Mouse (Mus musculus): ENCODE results near the gene Stk25. TPM values are rescaled to one million over a fixed set of nuclear protein-coding genes. Genes with fewer than 3 reads are reported as not detected.

Stk25 gene
- polyA plus RNA-seq, 1 experiment from 2014 or later = 148 TPM

GRCm38 (mm10) chr1:93581545-93581944 is 76.9 kb downstream of the Stk25 start:
- Histone ChIP-seq H3K27me3 (replicated peaks; ENCODE audit: insufficient read depth, low read length) (no peaks in the 10 kb centered on the region), H3K9me3 (ENCODE audit: low read length) (no peaks in the 10 kb centered on the region), H3K27ac (ENCODE audit: low read length) (no peak overlapping the region), H3K4me1 (ENCODE audit: insufficient read depth, low read depth, low read length) (no peaks in the 10 kb centered on the region), H3K9ac (replicated peaks; ENCODE audit: low read depth) (no peak overlapping the region), H3K36me3 (ENCODE audit: insufficient read depth, low read length) (no peaks in the 10 kb centered on the region), H3K4me2 (replicated peaks; ENCODE audit: low read depth, low read length) (no peak overlapping the region), H3K4me3 (ENCODE audit: low read depth, low read length) (no peak overlapping the region)
- ATAC-seq = no peak
- no peak for DNase-seq (ENCODE audit: low spot score)
- WGBS = 94% methylated on average over 7 of the region's 7 CpGs
- TF ChIP-seq CTCF (IDR thresholded peaks at IDR 0.05) = no peak
- TF ChIP-seq EP300 (IDR thresholded peaks at IDR 0.05) = no peak

GRCm38 (mm10) chr1:93577861-93578260 is 80.6 kb downstream of the Stk25 start:
- Histone ChIP-seq H3K36me3 (ENCODE audit: insufficient read depth, low read length) (no peaks in the 10 kb centered on the region), H3K4me2 (replicated peaks; ENCODE audit: low read depth, low read length) (no peak overlapping the region), H3K27me3 (replicated peaks; ENCODE audit: insufficient read depth, low read length) (no peaks in the 10 kb centered on the region), H3K9ac (replicated peaks; ENCODE audit: low read depth) (no peak overlapping the region), H3K27ac (ENCODE audit: low read length) (no peak overlapping the region), H3K4me3 (ENCODE audit: low read depth, low read length) (no peak overlapping the region), H3K4me1 (ENCODE audit: insufficient read depth, low read depth, low read length) (no peaks in the 10 kb centered on the region), H3K9me3 (ENCODE audit: low read length) (no peaks in the 10 kb centered on the region)
- TF ChIP-seq EP300 (IDR thresholded peaks at IDR 0.05) (no peak), CTCF (IDR thresholded peaks at IDR 0.05) (no peak)
- 85% methylated on average over 4 of the region's 4 CpGs for WGBS
- ATAC-seq (no peak), DNase-seq (ENCODE audit: low spot score) (no peak)

- no peak overlapping the region for H3K9ac ChIP-seq (replicated peaks; ENCODE audit: low read depth)
- H3K4me2 ChIP-seq (replicated peaks; ENCODE audit: low read depth, low read length) = no peak overlapping the region
- WGBS = 85% methylated on average over 3 of the region's 3 CpGs
- no peak for DNase-seq (ENCODE audit: low spot score)
- no peak overlapping the region for H3K27ac ChIP-seq (ENCODE audit: low read length)
- no peaks in the 10 kb centered on the region for H3K36me3 ChIP-seq (ENCODE audit: insufficient read depth, low read length)
- ATAC-seq = no peak
- no peaks in the 10 kb centered on the region for H3K9me3 ChIP-seq (ENCODE audit: low read length)
- no peak overlapping the region for H3K4me3 ChIP-seq (ENCODE audit: low read depth, low read length)
- no peak for TF ChIP-seq CTCF (IDR thresholded peaks at IDR 0.05)
- TF ChIP-seq EP300 (IDR thresholded peaks at IDR 0.05) = no peak
- H3K4me1 ChIP-seq (ENCODE audit: insufficient read depth, low read depth, low read length) = no peaks in the 10 kb centered on the region
- H3K27me3 ChIP-seq (replicated peaks; ENCODE audit: insufficient read depth, low read length) = no peaks in the 10 kb centered on the region
These were observed 81.4 kb downstream of the Stk25 start for GRCm38 (mm10) chr1:93577066-93577465.

Other genes starting within 250 kb of the Stk25 start
- gene Hdlbp, start 179.8 kb downstream of the Stk25 start, polyA plus RNA-seq (2015; fragmentation: Nextera tagmentation; extraction: Ambion mirVana) = 172 and 175 TPM in 2 replicates
- gene Farp2, start 146.6 kb downstream of the Stk25 start, polyA plus RNA-seq (2015; fragmentation: Nextera tagmentation; extraction: Ambion mirVana) = 3.4 and 3.6 TPM in 2 replicates
- gene Bok, start 27.0 kb upstream of the Stk25 start, polyA plus RNA-seq (2015; fragmentation: Nextera tagmentation; extraction: Ambion mirVana) = 30.9 and 31.2 TPM in 2 replicates
- 54.2 and 66.1 TPM in 2 replicates for gene Atg4b, start 92.8 kb upstream of the Stk25 start, polyA plus RNA-seq (2015; fragmentation: Nextera tagmentation; extraction: Ambion mirVana)
- gene Thap4, start 96.2 kb upstream of the Stk25 start, polyA plus RNA-seq (2015; fragmentation: Nextera tagmentation; extraction: Ambion mirVana) = 34.4 and 37.6 TPM in 2 replicates
- 69.6 and 71.6 TPM in 2 replicates for gene Dtymk, start 143.3 kb upstream of the Stk25 start, polyA plus RNA-seq (2015; fragmentation: Nextera tagmentation; extraction: Ambion mirVana)
- gene Ing5, start 145.3 kb upstream of the Stk25 start, polyA plus RNA-seq (2015; fragmentation: Nextera tagmentation; extraction: Ambion mirVana) = 8.1 and 8.7 TPM in 2 replicates
- 7.2 and 8.7 TPM in 2 replicates for gene D2hgdh, start 166.2 kb upstream of the Stk25 start, polyA plus RNA-seq (2015; fragmentation: Nextera tagmentation; extraction: Ambion mirVana)
- 0.19 and 0.25 TPM in 2 replicates for gene Gal3st2, start 202.6 kb upstream of the Stk25 start, polyA plus RNA-seq (2015; fragmentation: Nextera tagmentation; extraction: Ambion mirVana)